Mouse (Mus musculus): ENCODE data around the gene Fcmr.

DNA sequence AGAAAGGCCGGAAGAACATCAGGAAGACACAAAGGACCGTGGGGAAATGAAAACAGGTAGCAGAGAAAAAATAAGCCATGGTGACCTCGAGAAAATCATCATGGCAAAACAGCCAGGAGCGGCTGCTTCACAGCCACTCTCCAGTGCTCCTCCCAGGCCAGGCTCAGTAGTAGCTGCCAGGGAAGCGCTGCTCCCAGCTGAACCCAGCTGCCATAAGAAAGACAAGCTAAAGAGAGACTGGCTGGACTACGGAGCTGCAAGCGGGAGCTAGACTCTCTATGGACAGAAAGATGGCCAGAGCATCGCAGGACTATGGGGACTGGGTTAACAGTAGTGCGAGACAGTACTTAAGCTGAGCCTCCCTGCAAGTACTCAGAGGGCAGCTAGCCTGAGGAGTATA is 10.7 kb upstream of the Fcmr start:
- no peak for TF ChIP-seq CTCF (IDR thresholded peaks at IDR 0.05; ENCODE audit: borderline replicate concordance, extremely low read depth, insufficient read depth, insufficient read length)
- TF ChIP-seq POLR2A (IDR thresholded peaks at IDR 0.05; ENCODE audit: borderline replicate concordance, extremely low read depth, insufficient read depth, insufficient read length, poor library complexity, severe bottlenecking) = no peak
